Mouse (Mus musculus) cerebellum, adult 9-10 months (tissue): ENCODE measurements around the gene Fam166a.

Experiments used
- DNase-seq: peaks from one replicate; pipeline ENCODE4 v3.0.0; 2022

Fam166a gene

GRCm38 (mm10) chr2:25224492-25224765, 5.9 kb downstream of the Fam166a start, which contains the start of gene Tubb4b:
TSS of gene Tubb4b (minus strand) at chr2:25224702.
- DNase-seq = no peak

- peak; percentile 100 for DNase-seq
Measured at GRCm38 (mm10) chr2:25224766-25225752, 6.5 kb downstream of the Fam166a start.

- DNase-seq = peak; percentile 55
Measured at GRCm38 (mm10) chr2:25225811-25226379, 7.3 kb downstream of the Fam166a start.

GRCm38 (mm10) chr2:25226864-25227263, 8.3 kb downstream of the Fam166a start:
- DNase-seq = no peak

- DNase-seq = peak; percentile 51
Measured at GRCm38 (mm10) chr2:25227406-25227805, 8.9 kb downstream of the Fam166a start.

GRCm38 (mm10) chr2:25228431-25228889, 9.9 kb downstream of the Fam166a start:
- peak; percentile 93 for DNase-seq

GRCm38 (mm10) chr2:25228995-25229530, 10.5 kb downstream of the Fam166a start:
- DNase-seq = no peak

- DNase-seq = no peak
Measured at GRCm38 (mm10) chr2:25229582-25229981, 11.0 kb downstream of the Fam166a start.

GRCm38 (mm10) chr2:25230581-25230980, 12.0 kb downstream of the Fam166a start:
- no peak for DNase-seq

- DNase-seq = no peak
Measured at GRCm38 (mm10) chr2:25231038-25231437, 12.5 kb downstream of the Fam166a start.

- no peak for DNase-seq
Measured at GRCm38 (mm10) chr2:25233421-25233820, 14.9 kb downstream of the Fam166a start.

GRCm38 (mm10) chr2:25234050-25234449, 15.5 kb downstream of the Fam166a start, which contains the start of gene Slc34a3:
TSS of gene Slc34a3 (minus strand) at chr2:25234364.
- DNase-seq = no peak

- DNase-seq = no peak
Measured at GRCm38 (mm10) chr2:25234551-25235220, 16.1 kb downstream of the Fam166a start.

- no peak for DNase-seq
Measured at GRCm38 (mm10) chr2:25236614-25237013, 18.1 kb downstream of the Fam166a start, which contains the start of gene Rnf224. TSS of gene Rnf224 (minus strand) at chr2:25236787.

- DNase-seq = no peak
Measured at GRCm38 (mm10) chr2:25237522-25237921, 19.0 kb downstream of the Fam166a start.

GRCm38 (mm10) chr2:25238106-25238505, 19.6 kb downstream of the Fam166a start:
- no peak for DNase-seq

- DNase-seq = no peak
Measured at GRCm38 (mm10) chr2:25239766-25240165, 21.2 kb downstream of the Fam166a start.

- no peak for DNase-seq
Measured at GRCm38 (mm10) chr2:25240310-25240709, 21.8 kb downstream of the Fam166a start.

GRCm38 (mm10) chr2:25240723-25241437, 22.3 kb downstream of the Fam166a start:
- DNase-seq = peak; percentile 79

- DNase-seq = no peak
Measured at GRCm38 (mm10) chr2:25241438-25241775, 22.9 kb downstream of the Fam166a start.

- DNase-seq = no peak
Measured at GRCm38 (mm10) chr2:25242101-25242506, 23.6 kb downstream of the Fam166a start, which contains the start of the genes Rnf208 and Cysrt1. TSS of gene Rnf208 (plus strand) at chr2:25242255. TSS of gene Cysrt1 (minus strand) at chr2:25242452.

- DNase-seq = no peak
Measured at GRCm38 (mm10) chr2:25243342-25243741, 24.8 kb downstream of the Fam166a start.
